In the genomic region with DNA sequence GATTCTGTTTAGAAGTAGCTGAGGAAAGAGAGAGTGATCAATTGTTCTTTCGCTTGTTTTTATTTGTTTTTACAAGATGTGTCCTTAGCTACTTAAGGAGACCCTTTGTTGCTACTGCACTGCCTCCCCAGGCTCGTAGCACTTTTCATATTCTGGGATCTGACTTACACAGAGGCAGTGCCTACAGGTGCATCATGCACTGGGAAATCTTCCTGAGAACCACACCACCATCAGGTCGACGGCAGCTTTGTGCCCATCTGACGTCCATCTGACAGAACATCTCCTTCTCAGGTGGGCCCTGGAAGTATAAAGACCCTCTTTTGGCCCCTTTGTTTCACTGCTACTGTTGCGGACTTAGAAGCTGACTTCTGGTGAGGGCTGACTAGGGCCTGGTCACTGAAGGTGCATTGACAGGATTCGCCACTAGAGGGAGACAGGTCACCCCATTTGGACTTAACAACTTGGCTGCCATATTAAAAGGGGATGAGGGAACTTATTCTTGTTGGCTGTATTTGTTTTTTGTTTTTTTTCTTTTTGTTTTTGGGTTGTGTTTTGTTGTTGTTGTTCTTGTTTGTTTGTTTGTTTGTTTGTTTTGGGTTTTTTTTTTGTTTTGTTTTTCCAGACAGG, we compare ENCODE assay signal across 8 mouse cellular contexts. TPM values are rescaled to one million over a fixed set of nuclear protein-coding genes. Genes with fewer than 3 reads are reported as not detected.
A peak's percentile ranks its signal among the peaks of the same experiment; 100 is the strongest.
DNase-seq lines count a peak whose midpoint lies in the region; ATAC-seq and TF ChIP-seq lines count a peak whose summit lies in the region.

No protein-coding gene starts in this region.

- H3K4me2 ChIP-seq in liver, embryonic 12.5 days, result no peak overlapping the region
- no peak overlapping the region for H3K4me2 ChIP-seq in intestine, embryonic 16.5 days (ENCODE audit: low read depth, low read length)
- H3K4me2 ChIP-seq in midbrain, embryonic 14.5 days (ENCODE audit: low read length), result no peak overlapping the region

- peak; percentile 85 for DNase-seq in liver
- DNase-seq in cerebellum, postnatal 36 days, result peak; percentile 81 to 88
- DNase-seq in gastrocnemius, adult 2 months, result peak; percentile 81
- DNase-seq in left cerebral cortex, postnatal 25 days (ENCODE audit: low spot score in 2 of 2), result peak; percentile 84 to 86
- DNase-seq in midbrain, embryonic 14.5 days, result peak; percentile 89
- peak; percentile 60 to 84 for DNase-seq in spleen, adult 18-20 months

- H3K27ac ChIP-seq in liver, embryonic 12.5 days, result no peak overlapping the region
- H3K27ac ChIP-seq in gastrocnemius, adult 2 months, result no peak overlapping the region
- H3K27ac ChIP-seq in intestine, embryonic 16.5 days (ENCODE audit: low read length), result no peak overlapping the region
- no peak overlapping the region for H3K27ac ChIP-seq in midbrain, embryonic 14.5 days (replicated peaks; ENCODE audit: low read depth, low read length)

- 30% methylated on average over 7 of the region's 7 CpGs for WGBS in liver, embryonic 12.5 days (ENCODE audit: insufficient replicate concordance)
- WGBS in intestine, embryonic 16.5 days, result 38% methylated on average over 7 of the region's 7 CpGs
- WGBS in midbrain, embryonic 14.5 days, result 32% methylated on average over 7 of the region's 7 CpGs

- no peak overlapping the region for H3K4me3 ChIP-seq in liver, embryonic 12.5 days
- H3K4me3 ChIP-seq in gastrocnemius, adult 2 months, result no peak overlapping the region
- H3K4me3 ChIP-seq in intestine, embryonic 16.5 days (ENCODE audit: low read length), result no peak overlapping the region
- no peak overlapping the region for H3K4me3 ChIP-seq in midbrain, embryonic 14.5 days (replicated peaks; ENCODE audit: low read depth, low read length)

- no peaks in the 10 kb centered on the region for H3K9me3 ChIP-seq in liver, embryonic 12.5 days (replicated peaks)
- no peaks in the 10 kb centered on the region for H3K9me3 ChIP-seq in intestine, embryonic 16.5 days (ENCODE audit: control insufficient read depth, low read length)
- H3K9me3 ChIP-seq in midbrain, embryonic 14.5 days (ENCODE audit: control insufficient read depth, low read length), result no peaks in the 10 kb centered on the region

- H3K9ac ChIP-seq in liver, embryonic 12.5 days, result no peak overlapping the region
- no peak overlapping the region for H3K9ac ChIP-seq in intestine, embryonic 16.5 days (ENCODE audit: low read depth, low read length)
- H3K9ac ChIP-seq in midbrain, embryonic 14.5 days (replicated peaks; ENCODE audit: low read length), result no peak overlapping the region

- no peak for ATAC-seq in liver, embryonic 12.5 days
- ATAC-seq in intestine, embryonic 16.5 days, result peak; percentile 76
- ATAC-seq in midbrain, embryonic 14.5 days (ENCODE audit: low FRiP score, low TSS enrichment), result no peak

- intact Hi-C loops in gastrocnemius, adult 2 months (cut with DNase I), result loop anchor here (1.0 kb wide), 1 partner anchor 49 kb away; no protein-coding TSS in a partner anchor
- intact Hi-C loops in left cerebral cortex, postnatal 25 days (cut with DNase I), result loop anchor here (2.0 to 5.0 kb wide), 3 partner anchors 35 to 155 kb away; partner anchors contain the start of gene Ifngr2

- H3K4me1 ChIP-seq in liver, embryonic 12.5 days, result peaks cover 37% of the 10 kb centered on the region
- H3K4me1 ChIP-seq in intestine, embryonic 16.5 days (ENCODE audit: control insufficient read depth, insufficient read depth, low read length), result no peaks in the 10 kb centered on the region
- H3K4me1 ChIP-seq in midbrain, embryonic 14.5 days (ENCODE audit: control insufficient read depth, insufficient read depth, low read length), result no peaks in the 10 kb centered on the region

- H3K27me3 ChIP-seq in liver, embryonic 12.5 days (replicated peaks), result peaks cover 5% of the 10 kb centered on the region; the same call in 1 of the 2 replicates
- no peaks in the 10 kb centered on the region for H3K27me3 ChIP-seq in intestine, embryonic 16.5 days (replicated peaks; ENCODE audit: control insufficient read depth, insufficient read depth, low read length)
- no peaks in the 10 kb centered on the region for H3K27me3 ChIP-seq in midbrain, embryonic 14.5 days (ENCODE audit: control insufficient read depth, insufficient read depth, low read length)

- H3K36me3 ChIP-seq in liver, embryonic 12.5 days, result peaks cover 13% of the 10 kb centered on the region
- no peaks in the 10 kb centered on the region for H3K36me3 ChIP-seq in intestine, embryonic 16.5 days (ENCODE audit: control insufficient read depth, insufficient read depth, low read length)
- H3K36me3 ChIP-seq in midbrain, embryonic 14.5 days (ENCODE audit: control insufficient read depth, insufficient read depth, low read length), result 0 out of 2 replicates have a peak, but pooled peaks cover 11% of the 10 kb centered on the region

- peak; percentile 96 for TF ChIP-seq CTCF in gastrocnemius, adult 2 months (IDR thresholded peaks at IDR 0.05)

RNA-seq across cellular contexts. Expression of gene Ifnar1, which starts 27.2 kb away (rescaled TPM):
- 24.5 and 27.8 TPM in 2 replicates for polyA plus RNA-seq in liver, embryonic 12.5 days (2016; fragmentation: Nextera tagmentation; extraction: Ambion mirVana)
- total RNA-seq in gastrocnemius, adult 2 months (2021), result 10 to 100 TPM; 12.6 to 15.1 TPM
- 39.4 and 39.5 TPM in 2 replicates for polyA plus RNA-seq in intestine, embryonic 16.5 days (2015; fragmentation: Nextera tagmentation; extraction: Ambion mirVana)
- 10 to 100 TPM; 53.6 to 56.1 TPM for total RNA-seq in left cerebral cortex, postnatal 25 days (2021)
- 38.8 and 56.1 TPM in 2 replicates for polyA plus RNA-seq in midbrain, embryonic 14.5 days (2014; fragmentation: Nextera tagmentation; extraction: Ambion mirVana)

RNA-seq across cellular contexts. Expression of gene Ifngr2, which starts 34.6 kb away (rescaled TPM):
- 17.1 and 17.9 TPM in 2 replicates for polyA plus RNA-seq in liver, embryonic 12.5 days (2016; fragmentation: Nextera tagmentation; extraction: Ambion mirVana)
- 10 to 100 TPM; 55.2 to 55.5 TPM for total RNA-seq in gastrocnemius, adult 2 months (2021)
- 116 and 117 TPM in 2 replicates for polyA plus RNA-seq in intestine, embryonic 16.5 days (2015; fragmentation: Nextera tagmentation; extraction: Ambion mirVana)
- 10 to 100 TPM; 43.3 to 46.9 TPM for total RNA-seq in left cerebral cortex, postnatal 25 days (2021)
- 90.2 and 94.2 TPM in 2 replicates for polyA plus RNA-seq in midbrain, embryonic 14.5 days (2014; fragmentation: Nextera tagmentation; extraction: Ambion mirVana)
